Mouse (Mus musculus): ENCODE measurements around the gene Chpt1.
"Not testable (repeated sequence)": the region's sequence is repeated elsewhere in the genome, so short reads cannot be mapped to it uniquely, and the experiment has no call there.

Chpt1 gene

GRCm38 (mm10) chr10:88503421-88504314, at the start of gene Chpt1:
TSS of gene Chpt1 (minus strand) at chr10:88504073.
- DNase-seq: peak; percentile 90

- no peak for DNase-seq
These were observed 48.9 kb upstream of the Chpt1 start for GRCm38 (mm10) chr10:88552738-88553137.

- no peak for DNase-seq
These were observed 46.4 kb upstream of the Chpt1 start for GRCm38 (mm10) chr10:88550225-88550624.

GRCm38 (mm10) chr10:88547635-88548034, 43.8 kb upstream of the Chpt1 start:
- DNase-seq: no peak

GRCm38 (mm10) chr10:88530631-88531030, 26.8 kb upstream of the Chpt1 start:
- no peak for DNase-seq

GRCm38 (mm10) chr10:88524016-88524415, 20.1 kb upstream of the Chpt1 start:
- DNase-seq: no peak

GRCm38 (mm10) chr10:88523212-88523611, 19.3 kb upstream of the Chpt1 start:
- no peak for DNase-seq

GRCm38 (mm10) chr10:88522795-88523194, 18.9 kb upstream of the Chpt1 start:
- no peak for DNase-seq

- DNase-seq: not testable (repeated sequence)
These were observed 11.2 kb upstream of the Chpt1 start for GRCm38 (mm10) chr10:88515049-88515448.

GRCm38 (mm10) chr10:88514495-88514894, 10.6 kb upstream of the Chpt1 start:
- DNase-seq: peak; percentile 21

GRCm38 (mm10) chr10:88513574-88514135, 9.8 kb upstream of the Chpt1 start:
- no peak for DNase-seq

- no peak for DNase-seq
These were observed 7.5 kb upstream of the Chpt1 start for GRCm38 (mm10) chr10:88511355-88511754.

- DNase-seq: no peak
These were observed 6.8 kb upstream of the Chpt1 start for GRCm38 (mm10) chr10:88510503-88511271.

- DNase-seq: no peak
These were observed 3.8 kb upstream of the Chpt1 start for GRCm38 (mm10) chr10:88507691-88508143.

- no peak for DNase-seq
These were observed 1.4 kb upstream of the Chpt1 start for GRCm38 (mm10) chr10:88505256-88505655.

GRCm38 (mm10) chr10:88504481-88504880, 608 bp upstream of the Chpt1 start:
- no peak for DNase-seq

- no peak for DNase-seq
These were observed 954 bp downstream of the Chpt1 start for GRCm38 (mm10) chr10:88502919-88503318.

GRCm38 (mm10) chr10:88501886-88502765, 1.7 kb downstream of the Chpt1 start:
- DNase-seq: no peak

GRCm38 (mm10) chr10:88501370-88501769, 2.5 kb downstream of the Chpt1 start:
- no peak for DNase-seq

- no peak for DNase-seq
These were observed 3.9 kb downstream of the Chpt1 start for GRCm38 (mm10) chr10:88499993-88500392.

GRCm38 (mm10) chr10:88496864-88497564, 6.9 kb downstream of the Chpt1 start:
- DNase-seq: no peak
